Mouse (Mus musculus) adrenal gland, adult 8-10 months (tissue): Measurements from ENCODE around the gene Gm20388. TPM values are rescaled to one million over a fixed set of nuclear protein-coding genes. Genes with fewer than 3 reads are reported as not detected.

ENCODE experiments used
- DNase-seq: peaks from one replicate; pipeline ENCODE4 v3.0.0; 2022
- total RNA-seq, 4 experiments: library from RNA; stranded (reverse); gene quantifications; 2 replicates each; pipeline ENCODE4 v1.2.4; 2022

Gm20388 gene
- total RNA-seq, 4 experiments from 2014 or later: 1.7 to 16.9 (median 5.8) TPM

DNA sequence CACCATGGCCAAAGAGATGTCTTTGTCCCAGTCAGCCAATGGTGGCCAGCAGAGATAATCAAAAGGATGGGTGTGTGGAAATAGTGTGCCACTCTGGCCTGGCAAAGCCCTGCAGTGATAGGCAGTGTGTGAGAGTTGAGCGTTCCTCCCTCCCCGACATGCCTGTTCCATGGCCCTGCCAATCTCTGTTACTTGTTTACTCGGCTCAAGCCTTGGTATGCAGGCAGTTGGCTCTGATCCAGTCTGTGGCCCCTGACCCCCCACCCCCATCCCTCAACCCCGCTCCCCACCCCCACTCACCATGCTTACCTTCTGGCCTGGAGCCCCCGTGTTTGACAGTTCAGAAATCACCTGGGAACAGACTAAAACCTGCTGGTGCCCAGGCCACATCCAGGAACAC is 507.5 kb downstream of the Gm20388 start:
- no peak for DNase-seq

DNA sequence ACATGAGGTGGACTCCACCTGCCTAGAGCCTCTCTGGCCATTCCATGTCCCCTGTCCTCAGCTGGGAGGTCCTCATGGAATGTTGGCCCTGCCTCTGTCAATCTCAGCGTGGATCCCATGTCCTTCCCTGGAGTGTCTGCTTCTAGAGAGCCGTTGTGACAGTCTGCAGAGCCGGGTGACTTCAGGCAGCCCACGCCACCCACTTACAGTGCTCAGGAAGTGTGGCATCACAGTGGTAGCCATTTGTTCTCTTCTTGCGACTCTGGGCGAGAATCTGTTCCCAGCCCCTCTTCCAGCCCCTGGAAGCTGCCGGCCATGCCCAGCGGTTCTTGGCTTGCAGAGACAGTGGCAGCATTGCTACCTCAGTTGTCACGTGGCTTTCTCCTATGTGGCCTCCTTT is 509.0 kb downstream of the Gm20388 start:
- no peak for DNase-seq

DNA sequence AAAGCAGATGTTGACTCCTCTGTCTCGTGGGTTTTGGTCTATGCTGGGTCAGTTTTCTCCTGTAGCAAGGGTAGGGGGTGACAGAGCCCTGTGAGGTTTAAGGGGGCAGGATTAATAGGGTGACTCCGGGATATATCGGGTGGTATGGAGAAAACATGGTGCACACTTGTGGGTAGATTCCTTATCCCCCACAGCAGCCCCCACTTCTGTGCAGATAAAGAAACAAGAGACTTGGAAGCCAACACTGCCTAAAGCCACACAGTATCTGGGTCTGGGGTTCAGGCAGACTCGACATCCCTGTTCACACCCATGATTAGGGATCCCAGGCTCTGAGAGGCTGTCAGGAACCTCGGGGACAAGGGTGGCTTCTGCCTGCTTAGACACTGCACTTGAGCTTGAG is 509.6 kb downstream of the Gm20388 start:
- no peak for DNase-seq

DNA sequence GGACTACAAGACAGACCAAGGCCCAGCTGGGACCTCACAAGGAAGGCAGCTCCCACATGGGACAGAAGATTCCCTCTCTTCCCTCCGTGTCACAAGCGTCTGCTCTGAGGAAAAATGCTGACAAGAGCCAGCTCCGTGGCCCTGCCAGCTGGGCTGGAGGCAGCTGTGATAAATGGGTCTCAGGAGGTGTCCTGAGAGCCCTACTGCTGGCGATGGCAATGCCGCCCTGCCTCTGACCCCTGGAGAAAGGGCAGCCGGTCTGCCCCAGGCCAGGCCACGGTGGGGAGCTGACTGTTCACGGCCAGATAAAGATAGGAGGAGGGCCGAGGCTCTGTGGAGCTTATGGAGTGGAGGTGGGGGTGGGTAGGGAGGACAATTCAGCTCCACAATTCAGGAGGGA is 511.0 kb downstream of the Gm20388 start:
- peak; percentile 62 for DNase-seq

DNA sequence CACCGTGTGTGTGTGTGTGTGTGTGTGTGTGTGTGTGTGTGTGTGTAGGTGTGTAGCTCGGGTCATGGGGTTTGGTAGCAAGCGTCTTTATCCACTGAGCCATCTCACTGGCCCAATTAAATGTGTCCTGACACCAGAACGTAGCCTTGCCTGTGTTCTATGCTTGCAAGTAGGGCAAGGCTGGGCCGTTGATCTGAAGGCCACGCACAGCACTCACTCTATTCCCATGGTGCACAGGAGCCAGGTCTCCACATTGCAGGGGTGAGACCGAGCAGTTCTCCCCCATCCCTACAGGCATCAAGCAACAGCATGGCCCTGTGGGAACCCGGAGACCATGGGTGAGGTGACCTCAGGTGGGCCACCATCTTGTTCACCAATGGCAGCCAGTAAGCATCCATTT is 511.6 kb downstream of the Gm20388 start:
- peak; percentile 66 for DNase-seq

DNA sequence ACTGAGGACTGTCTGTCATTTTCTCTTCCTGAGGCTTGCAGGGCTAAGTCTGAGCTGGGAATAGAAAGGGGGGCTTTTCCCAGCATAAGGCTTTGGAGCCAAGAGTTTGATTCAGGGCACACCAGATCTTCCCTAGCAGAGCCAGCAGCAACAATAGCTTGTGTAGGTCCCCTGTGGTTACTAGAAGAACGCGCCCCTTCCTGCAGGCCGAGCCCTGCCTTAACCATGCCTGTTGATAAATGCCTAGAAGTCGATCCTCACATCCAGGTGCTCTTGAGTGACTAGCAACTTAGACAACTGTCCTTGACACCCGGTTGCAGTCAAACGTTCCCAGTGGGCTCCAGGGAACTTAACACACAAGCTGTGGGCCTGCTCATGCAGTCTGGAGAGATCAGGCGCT is 512.9 kb downstream of the Gm20388 start:
- no peak for DNase-seq

DNA sequence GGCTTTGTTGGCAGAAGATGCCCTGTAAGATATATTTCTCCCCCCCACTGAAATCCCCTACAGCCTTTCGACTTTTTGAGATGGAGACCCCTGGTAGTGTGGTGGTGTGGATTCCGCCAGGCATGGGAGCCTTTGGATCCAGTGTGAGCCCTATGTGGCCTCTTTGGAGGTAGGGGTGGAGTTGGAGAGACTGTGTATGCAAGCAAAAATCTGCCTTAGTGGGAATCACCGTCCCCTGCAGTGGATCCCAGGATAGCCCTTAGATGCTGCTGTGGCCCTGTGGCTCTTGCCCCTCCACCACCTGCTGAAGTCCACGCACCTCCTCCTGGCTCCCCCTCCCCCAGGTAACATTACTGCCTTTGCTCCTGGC is 514.2 kb downstream of the Gm20388 start:
- DNase-seq: no peak

DNA sequence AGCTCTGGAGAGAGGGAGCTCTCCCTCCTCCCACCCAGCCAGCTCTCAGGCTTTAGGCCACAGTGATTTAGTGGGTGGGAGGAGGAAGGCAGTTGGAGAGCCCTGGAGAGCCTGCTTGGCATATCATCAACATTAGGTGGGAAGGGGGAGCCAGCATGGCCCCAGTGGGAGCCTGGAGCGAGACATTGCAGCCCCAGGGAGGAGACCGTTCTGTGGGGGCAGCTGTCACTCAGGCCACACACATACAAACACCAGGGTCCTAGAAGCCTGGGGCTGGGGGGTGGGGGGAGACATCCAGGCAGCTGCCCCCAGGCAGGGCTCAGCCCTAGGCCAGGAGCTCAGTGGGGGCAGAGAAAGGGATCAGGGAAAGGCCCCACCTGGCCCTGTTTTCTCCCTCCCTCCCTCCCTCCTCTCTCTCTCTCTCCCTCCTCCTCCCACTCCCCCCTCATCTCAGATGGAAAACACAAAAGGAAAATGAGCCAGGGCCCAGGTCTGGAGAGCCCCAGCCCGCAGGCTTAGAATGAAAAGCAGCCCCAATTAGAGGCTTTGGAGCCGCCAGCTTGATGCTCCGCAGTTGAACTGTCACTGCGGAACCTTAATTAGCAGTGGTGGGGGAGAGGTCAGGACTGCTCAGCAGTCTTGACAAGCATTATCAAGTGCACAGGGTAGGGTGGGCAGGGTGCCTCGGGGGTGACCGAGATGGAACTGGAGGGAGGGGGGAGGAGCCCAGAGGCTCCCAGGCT is 514.7 kb downstream of the Gm20388 start:
- DNase-seq: no peak

DNA sequence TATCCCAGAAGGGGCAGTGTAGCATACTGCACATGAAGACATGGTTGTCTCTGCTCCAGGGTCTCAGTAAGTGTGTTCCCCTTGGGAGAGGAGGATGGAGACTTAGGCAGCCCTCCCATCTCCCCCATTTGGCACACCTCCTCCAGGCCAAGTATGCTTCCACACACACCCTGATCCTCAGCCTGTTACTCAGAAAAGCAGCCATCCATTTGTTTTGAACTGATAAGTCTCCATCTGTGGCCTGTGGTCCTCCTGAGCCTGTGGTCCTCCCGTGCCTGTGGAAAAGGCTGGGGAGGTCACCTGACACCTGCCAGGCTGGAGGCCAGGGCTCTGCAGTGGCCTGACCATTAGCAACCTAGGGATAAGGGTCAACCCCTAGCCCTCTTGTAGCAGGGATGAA is 515.5 kb downstream of the Gm20388 start:
- no peak for DNase-seq

DNA sequence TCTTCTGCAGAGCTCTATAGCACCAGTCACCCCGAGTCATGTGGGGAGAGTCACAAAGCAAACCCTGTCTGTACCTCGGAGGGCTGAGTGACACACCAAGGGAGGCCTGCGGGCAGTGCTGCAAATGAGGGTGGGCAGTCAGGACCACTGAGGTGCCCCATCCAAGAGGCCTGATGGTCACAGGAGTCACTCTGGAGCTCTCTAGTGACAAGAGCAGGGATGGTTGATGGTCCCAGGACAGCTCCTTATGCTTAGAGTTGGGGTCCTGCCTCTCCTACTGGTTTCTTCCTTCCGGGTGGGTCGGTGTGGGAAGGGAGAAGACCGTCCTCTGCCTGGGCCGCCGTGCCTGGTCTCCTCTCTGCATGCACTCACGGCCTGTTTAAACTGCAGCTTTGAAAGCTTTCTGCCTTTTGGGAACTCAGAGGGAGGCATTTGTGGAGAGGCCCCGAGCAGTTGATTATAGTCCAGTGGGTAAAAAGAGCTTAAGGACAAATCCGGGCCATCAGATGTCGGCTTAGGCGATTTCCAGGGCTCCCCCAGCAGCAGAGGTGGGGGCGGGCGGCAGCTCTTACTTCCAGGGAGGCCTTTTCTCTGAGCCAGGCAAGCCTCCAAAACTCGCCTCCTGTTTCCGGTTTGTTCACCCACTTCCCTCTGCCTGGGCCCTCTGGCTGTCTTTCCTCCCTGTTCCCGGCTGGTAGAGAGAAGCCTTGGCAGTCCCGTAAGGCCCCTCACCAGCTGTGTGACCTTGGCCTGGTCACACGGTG is 516.2 kb downstream of the Gm20388 start:
- no peak for DNase-seq

DNA sequence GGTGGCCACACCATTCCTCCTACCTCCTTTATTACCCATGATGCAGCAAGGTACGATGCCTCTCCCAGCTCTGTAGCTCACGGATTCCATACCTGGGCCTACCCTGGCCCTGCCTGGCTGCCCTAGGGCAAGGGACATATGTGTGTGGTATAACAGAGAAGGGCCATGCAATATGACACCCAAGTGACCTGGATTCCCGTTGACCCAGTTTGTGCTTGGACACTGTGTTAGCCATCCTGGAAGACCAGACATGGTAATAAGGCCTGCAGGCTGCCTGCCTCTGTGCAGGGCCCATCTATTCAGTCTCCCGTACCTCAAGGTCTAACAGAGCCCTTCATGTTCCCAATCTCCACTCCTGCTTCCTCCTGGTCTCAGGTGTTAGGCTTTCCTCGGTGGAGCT is 517.9 kb downstream of the Gm20388 start:
- no peak for DNase-seq

DNA sequence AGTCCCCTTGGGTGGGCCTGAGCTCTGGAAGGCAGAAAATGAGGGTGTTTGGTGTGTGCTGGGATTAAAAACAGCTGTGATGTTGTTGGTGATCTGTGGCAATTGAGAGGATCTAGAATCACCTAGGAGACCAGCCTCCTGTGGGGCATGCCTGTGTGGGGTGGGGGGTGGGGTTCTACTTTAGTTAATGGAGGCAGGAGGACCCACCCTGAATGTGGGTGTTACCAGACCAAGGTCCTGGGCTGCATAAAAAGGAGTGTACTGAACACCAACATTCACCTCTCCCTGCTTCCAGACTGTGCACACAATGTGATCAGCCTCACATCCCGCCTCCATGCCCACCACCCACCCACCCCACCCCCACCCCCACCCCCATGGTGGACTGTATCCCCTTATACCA is 518.5 kb downstream of the Gm20388 start:
- DNase-seq: no peak

DNA sequence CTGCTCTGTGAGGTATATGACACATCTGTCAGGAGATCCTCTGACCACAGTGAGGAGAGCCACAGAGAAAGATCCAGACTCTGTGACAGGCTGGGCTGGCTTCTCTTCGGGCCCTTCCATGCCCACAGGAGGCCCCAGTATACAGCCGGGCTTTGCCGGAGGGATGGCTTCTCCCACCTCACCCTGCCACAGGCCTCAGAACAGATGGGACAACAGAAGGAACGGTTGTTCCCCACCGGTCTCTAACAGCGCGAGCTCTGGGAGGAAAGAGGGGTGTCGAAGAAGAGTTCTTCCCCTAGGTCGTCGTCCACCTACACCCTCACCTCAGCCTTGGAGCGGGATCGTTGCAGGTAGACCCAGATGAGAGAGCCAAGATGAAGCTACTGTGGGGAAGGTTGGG is 520.4 kb downstream of the Gm20388 start:
- no peak for DNase-seq

DNA sequence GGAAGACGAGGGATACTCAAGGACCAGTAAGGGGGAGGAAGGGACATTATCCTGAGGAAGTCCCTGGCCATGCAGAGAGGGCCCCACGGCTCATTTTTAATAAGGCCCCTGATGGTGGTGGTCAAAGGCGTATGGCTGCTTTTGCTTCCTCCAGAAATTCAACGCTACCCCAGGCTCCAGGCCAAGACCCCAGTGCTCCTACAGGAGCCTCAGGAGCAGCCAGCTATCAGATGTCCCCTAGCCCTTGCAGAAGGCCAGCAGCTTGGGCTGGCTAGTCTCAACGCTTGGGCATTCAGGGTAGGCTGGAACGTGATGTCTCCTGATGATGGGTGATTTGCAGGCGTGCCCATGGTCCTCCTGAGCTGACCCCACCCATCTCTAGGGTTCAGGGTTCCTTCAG is 521.8 kb downstream of the Gm20388 start:
- DNase-seq: no peak

DNA sequence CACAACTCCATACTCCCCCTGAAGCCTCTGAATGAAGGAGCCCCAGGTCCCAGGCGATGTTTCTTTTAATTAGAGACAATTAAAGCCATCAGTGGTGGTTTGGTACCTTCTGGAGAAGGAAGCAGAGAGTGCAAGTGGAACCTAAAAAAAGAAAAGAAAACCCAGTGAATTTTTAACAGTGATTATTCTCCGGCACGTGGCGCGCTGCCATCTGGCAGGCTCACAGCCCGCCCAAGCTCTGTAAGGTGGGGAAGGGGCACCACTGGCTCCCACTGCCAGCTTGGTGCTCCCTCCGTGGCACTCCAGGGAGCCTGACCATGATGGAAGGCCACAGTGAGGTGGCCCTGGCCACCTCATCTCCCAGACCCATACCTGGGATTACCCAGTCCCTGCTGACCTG is 522.5 kb downstream of the Gm20388 start:
- no peak for DNase-seq

DNA sequence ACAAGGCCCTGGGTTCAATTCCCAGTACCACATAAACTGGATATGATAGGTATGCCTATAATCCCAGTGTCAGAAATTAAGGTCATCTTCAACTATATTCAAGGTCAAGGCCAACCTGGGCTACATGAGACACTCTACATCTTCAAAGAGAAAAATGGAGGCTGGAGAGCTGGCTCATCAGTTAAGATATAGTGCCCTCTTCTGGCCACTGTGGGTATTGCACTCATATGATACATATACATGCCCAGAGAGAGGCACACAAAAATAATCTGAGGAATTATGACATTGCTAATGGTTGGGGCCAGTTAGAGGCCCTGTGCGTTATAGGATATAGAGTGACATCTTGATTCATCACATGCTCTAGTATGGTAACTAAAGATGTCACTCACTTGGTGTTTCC is 523.1 kb downstream of the Gm20388 start:
- DNase-seq: no peak

DNA sequence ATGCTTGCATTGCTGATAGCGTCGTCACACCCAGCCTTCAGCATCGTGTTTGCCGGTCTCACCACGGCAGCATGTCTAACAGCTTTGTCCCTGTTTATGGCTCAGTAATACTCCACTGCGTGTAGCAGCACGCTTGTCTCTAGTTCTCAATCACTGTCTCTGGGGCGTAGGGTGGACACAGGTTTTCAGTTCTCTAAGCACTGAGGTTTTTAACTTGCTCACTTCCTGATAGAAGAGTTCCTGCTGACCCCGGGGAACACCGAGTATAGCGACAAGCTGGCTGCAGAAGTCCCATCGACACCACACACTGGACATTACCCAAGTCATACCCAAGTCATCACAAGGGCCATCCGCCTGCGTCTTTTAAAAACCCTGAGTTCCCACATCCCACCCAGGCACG is 525.1 kb downstream of the Gm20388 start:
- DNase-seq: no peak

DNA sequence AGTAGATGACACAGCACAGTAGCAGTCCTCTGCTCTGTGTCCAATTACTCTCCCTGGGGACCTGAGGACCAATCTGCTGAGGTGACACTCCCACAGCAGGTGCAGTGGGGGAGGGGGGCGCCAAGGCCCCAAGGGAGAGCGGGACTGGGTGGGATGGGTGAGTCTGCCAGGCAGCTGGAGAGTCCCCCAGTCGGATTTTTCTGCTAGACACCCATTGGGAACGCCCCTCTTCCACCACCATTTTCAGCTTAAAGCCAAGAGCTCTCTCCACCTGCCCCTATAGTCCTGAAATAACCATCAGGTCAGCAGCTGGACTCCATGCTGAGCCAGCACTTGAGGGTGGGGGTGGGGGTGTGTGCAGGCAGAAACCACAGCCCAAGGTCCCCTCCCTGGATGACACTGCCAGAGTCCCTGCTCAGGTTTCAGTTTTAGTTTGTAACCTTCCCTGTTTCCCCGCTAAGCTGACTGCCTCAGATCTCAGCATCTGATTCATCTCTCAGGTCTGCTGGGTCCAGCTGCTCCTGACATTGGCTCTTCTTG is 525.9 kb downstream of the Gm20388 start:
- no peak for DNase-seq

DNA sequence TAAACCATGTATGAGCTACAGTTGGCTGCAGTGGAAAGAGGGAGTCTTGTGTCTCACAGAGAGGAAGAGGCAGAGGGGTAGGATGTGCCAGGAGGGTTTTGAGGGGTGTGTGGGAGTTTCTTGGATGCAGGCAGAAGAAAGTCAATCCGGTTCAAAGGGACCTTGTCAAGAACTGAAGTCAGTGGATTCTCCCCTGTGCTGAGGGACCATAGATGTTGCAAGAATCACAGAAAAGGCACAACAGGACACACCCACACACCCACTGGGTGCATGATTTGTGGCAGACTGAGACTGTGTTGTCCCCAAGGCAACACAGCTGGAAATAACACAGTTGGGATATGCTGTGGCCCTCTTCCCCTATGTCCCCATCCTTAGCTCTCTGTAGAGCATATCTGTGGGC is 526.6 kb downstream of the Gm20388 start:
- no peak for DNase-seq

DNA sequence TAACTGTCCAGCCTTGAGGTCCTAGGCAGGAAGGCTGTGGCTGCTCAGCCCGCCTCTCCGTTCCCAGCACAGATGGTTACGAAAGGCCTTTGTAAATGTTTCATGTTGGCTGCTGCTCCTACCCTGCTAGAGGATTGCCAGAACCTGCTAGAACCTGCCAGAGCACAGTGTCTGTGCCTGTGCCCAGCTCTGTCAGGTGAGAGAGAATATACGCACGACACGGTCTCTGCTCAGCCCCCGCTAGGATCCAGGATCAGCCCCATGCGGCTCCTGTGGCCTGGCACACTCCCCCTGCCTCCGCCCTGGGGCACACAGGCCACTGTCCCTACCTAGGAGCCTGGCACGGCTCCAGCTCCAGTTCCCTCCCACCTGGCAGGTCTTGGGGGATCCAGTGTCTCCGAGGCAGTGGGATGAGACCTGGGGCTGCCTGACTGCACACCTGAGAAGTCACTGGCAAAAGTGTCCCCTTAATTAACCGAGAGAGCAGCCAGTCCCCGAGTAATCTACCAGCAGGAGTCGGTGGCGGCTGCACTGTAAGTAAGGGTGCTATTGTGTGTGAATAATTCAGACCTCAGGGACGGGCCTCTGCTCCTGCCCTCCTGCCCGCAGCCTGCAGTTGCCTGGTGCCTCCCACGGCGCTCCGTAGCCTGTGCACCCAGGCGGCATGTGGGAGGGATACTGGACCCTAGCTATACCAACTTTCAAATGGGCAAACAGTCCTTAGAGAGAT is 527.2 kb downstream of the Gm20388 start:
- DNase-seq: peak; percentile 52

DNA sequence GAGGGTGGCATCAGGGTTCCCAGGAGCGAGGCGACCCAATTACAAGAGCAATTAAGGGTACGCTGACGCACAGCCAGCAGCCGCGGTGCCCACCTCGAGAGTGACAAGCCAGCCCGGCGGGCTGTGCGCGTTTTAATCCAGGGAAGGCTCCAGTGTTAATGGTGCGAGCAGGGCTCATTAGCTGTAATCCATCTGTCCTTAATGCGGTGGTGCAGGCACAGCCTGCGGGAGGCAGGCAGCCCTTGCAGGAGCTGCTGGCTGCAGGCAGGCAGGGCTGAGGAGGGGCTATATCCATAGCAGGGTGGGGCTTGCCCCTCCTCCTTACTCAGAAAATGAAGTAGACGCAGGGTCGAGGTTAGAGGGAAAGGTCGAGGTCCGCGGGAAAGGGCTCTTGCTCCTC is 528.7 kb downstream of the Gm20388 start:
- DNase-seq: no peak

DNA sequence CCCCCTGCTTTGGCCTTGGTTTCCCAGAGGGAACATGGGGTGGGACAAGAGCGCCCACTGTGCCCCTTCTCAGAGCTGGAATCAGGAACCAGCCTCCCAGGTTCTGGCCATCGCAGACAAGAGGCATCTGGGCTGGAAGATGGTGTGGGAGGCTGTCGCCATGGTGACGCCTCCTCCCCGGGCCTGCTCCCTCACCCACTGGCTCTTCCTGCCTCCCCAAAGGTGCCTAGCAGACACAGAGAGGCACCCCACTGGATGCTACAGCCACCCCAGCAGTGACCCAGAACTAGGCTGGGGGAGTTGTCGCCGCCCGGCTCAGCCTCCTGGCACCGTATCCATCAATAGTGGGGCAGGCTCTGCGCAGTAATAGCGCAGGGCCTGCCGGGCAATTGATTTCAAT is 530.1 kb downstream of the Gm20388 start:
- no peak for DNase-seq

DNA sequence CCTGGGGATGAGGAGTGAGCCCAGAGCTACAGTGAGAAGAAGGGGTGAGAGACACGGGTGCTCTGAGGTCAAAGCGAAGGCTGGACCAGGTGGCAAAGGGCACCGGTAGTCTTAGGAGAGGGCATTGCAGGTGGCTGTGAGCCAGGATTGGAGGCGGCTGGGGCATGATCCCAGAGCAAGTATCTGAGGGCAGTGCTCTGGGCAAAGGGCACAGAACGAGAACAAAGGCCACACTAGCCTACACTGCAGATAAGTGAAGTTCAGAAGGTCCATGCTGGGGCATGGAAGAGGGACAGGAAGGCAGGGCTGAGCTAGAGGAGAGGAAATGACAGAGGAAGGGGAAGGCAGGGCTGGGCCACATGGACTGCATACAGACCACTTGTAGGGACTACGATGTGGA is 531.0 kb downstream of the Gm20388 start:
- DNase-seq: no peak
